Mouse (Mus musculus) activated CD4-positive, CD25-positive, alpha-beta regulatory T cell, adult 4 months (primary cell): ENCODE data around the gene Thada. TPM values are rescaled to one million over a fixed set of nuclear protein-coding genes. Genes with fewer than 3 reads are reported as not detected.
A peak's percentile ranks its signal among the peaks of the same experiment; 100 is the strongest.
"Not testable (repeated sequence)": the region's sequence is repeated elsewhere in the genome, so short reads cannot be mapped to it uniquely, and the experiment has no call there.

Source experiments
- ATAC-seq: one replicate; pipeline ENCODE4 v1.8.0; 2017
- polyA plus RNA-seq, 2 experiments: library from polyadenylated mRNA; unstranded; fragments of 100-300 nt; shearing (Covaris generic); gene quantifications; one replicate each; pipeline ENCODE4 v1.2.1; 2017

Gene Thada
- polyA plus RNA-seq, 2 experiments from 2014 or later = 53.7 to 64.8 TPM

DNA sequence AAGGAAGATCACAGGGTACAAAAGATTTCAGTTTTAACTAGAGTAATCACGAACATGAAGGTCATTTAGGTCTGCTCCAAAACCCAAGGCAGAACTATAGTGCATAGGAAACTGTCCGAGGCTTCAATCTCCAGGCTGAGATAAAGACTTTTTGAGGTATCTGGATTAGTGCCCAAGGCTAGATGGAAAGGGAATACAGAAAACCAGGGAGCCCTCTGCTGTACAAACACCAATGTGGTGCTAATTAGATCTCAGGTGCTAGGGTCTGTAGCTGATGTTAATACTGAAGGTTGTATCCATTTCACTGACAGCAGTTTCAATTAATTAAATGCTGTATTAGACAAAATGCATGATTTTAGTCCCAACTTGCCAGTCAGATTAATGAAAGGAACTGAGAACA lies 124.3 kb downstream of the Thada start:
- ATAC-seq = no peak

DNA sequence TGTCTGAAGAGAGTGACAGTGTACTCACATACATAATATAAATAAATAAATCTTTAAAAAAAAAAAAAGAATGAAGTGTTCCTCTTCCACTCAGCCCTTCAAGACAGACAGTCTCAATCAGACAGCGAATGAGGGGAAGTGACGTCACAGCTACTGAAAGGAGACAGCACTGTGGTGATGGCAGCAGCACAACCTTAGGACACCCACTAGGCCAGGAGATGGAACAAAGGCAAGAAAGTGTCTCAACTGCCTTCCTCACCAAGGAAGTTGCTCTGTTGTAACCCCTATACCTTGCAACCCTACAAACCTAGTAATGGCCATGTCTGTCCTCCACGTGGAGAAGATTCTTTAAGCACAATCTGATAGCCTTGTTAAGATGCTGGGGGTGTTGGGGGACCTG lies 125.4 kb downstream of the Thada start:
- no peak for ATAC-seq

DNA sequence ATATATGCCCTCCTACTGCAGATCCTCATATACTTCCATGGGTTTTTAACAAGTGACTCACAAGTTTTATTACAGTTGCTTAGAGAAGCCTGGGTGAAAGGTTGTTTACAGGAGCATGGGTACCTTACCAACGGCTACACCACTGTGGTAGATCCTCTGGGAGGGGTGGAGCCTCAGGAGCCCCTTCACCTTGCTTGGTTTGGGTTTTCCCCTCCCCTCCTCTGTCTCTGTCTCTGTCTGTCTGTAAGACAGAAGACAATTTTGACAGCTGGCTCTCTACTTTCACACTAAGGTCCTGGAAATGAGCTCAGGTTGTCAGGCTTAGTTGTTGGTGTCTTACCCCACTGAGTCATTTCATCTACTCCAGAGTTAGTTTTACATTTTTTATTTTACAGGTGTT lies 130.0 kb downstream of the Thada start:
- peak; percentile 11 for ATAC-seq

DNA sequence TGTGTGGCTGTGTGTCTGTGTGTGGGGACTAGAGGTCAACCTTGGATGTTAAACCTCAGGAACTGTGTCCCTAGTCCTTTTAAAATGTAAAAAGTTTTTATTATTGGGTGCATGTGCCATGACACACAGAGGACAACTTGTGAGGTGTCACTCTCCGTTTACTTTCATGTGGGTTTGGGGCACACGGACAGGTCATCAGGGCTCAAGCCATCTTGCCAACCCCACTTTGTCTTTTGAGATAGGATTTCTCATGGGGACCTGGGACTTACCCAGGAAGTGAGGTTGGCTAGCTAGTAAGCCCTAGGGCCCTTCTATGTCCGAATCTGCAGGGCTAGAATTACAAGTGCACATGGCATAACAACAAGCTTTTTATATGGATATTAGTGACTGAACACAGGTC lies 130.9 kb downstream of the Thada start:
- ATAC-seq = no peak

DNA sequence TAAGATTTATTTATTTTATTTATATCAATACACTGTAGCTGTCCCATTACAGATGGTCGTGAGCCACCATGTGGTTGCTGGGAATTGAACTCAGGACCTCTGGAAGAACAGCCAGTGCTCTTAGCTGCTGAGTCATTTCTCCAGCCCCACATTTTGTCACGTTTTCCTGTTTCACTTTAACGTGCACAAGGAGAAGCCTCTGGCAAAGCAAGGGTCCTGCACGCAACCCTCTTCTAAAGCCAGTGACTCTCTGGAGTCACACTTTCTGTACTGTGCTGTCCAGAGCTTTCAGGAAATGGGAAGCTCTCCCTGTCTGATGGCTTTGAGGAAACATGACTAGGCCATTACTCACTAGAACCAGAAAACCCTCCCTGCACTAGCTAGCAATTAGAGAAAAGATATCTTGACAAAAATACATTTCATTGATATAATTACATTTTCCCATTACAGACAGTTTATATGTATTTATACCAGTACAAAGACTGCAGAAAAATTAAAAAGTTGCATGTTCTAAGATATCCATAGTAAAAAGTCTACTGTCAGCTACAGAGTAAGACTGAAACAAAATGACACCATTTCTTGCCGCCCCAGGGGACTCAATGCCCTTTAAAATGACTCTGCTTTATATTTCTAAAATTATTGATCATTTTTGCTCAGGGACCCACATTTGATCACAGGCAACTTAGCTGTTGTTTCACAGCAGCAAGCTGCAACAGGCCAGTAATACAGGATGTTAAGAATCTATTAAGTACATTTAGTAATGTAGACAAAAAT lies 131.6 kb downstream of the Thada start:
- no peak for ATAC-seq

DNA sequence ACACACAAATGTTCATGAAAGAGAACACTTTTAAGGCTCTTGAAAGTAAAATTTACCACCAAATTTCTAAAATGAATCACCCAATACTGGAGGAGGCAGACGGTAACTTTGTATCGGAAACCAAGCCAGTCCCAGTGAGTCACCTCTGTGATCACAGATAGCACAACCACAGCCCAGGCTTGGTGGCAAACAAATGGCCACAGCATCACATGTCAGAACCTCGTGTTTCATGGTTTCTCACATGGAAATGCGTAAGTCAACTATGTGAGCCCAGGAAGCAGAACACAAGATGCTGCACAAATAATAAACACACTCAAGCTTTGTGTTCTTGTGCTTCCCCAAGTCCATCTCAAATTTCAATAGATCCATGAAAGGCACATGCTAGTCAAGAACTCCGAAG lies 133.1 kb downstream of the Thada start:
- ATAC-seq = peak; percentile 59

DNA sequence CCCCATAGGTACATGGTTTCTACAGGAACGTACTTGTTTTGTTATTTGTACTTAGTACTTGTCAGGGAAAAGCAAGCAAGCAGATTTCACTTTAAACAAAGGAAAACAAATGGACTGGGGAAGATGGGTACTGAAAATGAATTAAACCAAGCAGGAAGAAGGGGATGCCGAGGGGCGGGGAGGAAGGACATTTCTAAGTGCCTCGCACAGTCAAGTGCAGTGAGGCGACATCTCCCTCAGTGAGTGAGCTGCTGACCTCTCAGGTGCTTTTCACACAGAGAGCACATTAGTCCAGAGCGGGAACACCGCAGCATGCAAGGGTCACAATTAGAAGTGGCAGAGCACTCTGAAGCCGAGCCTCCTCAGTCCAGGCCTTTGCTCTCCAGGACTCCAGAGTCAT lies 135.0 kb downstream of the Thada start:
- no peak for ATAC-seq

DNA sequence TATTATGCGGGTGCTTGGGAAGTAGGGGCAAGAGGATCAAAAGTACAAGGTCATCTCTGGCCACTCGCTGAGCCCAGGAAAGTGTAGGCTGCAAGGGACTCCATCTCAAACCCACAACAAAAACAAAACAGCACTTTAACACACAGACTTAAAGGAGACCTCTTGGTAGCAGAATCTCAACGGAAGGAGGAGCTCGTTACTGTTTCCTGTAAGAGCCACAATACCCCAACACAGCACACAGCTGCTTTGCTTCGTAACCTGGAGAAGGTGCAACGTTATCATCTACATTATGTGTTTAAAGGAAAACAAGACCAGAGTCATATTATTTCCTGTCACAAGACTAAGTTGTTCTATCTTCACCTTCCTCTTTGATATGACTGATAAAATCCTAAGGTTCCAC lies 135.5 kb downstream of the Thada start:
- ATAC-seq = peak; percentile 62

DNA sequence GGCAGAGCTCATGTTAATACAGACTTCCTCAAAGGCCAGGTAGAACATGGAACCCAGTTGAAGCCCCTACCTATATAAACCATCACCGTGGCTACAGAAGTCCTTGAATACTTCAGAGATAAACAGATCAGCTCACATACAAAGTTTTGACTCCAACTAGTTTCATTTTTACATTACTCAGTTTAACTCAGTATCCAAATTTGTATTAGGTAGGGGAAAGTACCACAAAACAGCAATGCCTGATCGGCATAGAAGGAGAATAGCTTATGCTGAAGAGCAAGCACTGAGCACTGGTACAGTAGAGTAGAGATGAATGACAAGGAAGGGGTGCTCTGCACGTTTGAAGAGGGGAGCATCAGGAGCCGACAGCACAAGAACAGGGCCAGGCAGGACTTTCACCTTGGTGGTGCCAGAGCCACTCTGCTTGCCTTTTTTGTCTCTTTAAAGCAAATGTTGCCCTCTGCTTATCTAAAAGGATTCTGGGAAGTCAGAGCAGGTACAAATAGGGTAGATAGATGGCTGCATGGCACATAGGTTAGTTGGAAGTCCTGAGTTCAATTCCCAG lies 136.0 kb downstream of the Thada start:
- ATAC-seq = peak; percentile 40

DNA sequence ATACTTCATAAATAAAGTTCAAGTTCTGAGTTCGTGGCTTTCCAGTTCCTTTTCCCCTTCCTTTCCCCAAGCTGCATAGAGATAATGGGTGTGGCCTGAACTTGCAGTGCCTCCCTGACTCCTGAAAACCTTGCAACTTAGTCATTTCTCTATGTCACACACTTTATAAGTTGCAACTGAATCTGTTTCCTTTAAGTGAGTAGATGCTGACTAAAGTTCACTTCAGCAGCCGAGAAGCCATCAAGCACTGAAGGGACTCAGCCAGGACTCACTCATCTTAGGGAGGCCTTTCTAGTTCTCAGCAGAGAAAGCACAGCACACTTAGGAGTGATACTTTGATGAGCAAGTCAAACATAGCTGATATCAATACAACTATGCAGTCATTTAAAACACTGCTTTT lies 137.5 kb downstream of the Thada start:
- ATAC-seq = no peak

DNA sequence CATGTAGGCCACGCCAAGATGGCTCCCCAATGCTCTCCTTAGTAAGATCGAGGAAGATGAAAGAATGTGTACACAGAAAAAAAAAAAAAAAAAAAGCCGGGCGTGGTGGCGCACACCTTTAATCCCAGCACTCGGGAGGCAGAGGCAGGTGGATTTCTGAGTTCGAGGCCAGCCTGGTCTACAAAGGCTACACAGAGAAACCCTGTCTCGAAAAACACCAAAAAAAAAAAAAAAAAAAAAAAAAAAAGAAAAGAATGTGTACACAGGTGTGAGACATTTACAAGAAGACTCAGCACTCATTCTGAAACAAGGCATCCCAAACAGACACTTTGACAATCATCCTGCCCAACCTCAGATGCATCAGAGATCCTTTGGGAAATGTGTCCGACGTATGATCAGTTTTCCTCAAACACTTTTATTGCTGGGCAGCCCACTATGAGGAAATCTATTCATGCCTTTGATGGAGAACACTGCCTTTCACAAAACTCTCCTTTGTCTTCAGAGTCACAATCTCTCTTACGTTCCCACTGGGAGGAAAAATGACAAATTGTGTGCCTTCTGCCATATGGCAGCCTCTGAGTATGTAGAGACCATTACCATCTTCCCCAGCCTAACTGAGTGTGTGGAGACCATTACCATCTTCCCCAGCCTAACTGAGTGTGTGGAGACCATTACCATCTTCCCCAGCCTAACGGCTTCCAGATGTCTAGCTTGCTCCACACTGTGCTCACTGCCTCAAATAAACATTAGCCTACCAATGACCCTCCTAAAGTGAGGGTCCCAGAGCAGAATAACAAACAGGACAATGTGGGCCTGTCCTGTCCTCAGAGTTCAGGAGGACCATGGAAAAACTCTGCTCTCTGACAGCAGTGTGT lies 138.7 kb downstream of the Thada start:
- no peak for ATAC-seq

DNA sequence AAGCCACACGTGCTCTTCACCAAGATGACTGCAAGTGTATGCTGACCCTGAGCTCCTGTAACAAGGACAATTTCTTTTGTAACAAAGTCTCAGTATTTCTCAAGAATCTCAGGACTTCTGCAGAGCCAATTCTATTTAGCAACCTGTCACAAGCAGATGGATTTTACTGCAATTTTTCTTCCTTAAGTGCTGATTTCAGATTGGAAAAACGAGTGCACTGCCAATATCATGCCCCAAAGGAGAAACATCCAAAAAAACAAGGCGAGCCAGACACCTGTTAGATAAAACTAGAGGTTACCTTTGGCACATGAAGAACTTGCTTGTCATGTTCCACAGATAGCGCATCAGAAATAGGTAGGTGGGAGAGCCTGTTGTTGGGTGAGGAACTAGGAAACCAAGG lies 143.8 kb downstream of the Thada start:
- no peak for ATAC-seq

DNA sequence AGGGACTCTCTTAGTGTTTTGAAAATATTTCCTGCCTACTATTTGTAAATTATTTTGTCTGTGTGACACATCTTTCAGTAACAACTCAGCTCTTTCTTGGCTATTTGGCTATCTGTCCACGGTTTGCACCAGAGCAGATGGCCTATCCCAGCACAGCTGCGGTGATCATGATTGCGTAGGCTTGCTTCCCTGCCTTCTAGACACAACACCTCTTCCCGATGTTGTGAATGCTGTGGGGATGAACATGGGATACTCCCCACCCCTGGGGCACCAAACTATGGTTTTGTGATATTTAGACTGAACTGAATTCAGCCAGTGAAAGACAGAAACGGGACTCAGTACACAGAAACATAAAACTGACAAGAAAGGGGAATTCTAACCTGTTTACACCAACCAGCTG lies 144.7 kb downstream of the Thada start:
- ATAC-seq = no peak

DNA sequence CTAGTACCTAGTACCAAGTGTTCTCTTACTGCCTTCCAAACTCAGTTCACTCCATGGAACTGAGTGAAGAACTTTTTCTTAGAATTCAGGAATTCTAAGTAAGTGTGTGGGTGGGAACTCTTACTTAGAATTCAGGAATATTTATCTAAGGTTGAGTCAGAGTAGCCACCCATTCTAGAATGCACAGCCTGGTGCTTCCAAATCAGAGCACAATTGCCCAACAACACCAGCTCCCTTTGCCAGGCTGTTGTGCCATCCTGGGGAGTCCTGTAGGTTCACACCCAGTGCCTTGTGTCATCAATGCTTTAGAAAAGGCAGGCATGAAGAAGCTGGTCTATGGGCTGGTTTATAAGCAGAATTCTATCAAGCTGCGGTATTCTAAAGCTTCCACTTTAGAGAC lies 145.4 kb downstream of the Thada start:
- no peak for ATAC-seq

DNA sequence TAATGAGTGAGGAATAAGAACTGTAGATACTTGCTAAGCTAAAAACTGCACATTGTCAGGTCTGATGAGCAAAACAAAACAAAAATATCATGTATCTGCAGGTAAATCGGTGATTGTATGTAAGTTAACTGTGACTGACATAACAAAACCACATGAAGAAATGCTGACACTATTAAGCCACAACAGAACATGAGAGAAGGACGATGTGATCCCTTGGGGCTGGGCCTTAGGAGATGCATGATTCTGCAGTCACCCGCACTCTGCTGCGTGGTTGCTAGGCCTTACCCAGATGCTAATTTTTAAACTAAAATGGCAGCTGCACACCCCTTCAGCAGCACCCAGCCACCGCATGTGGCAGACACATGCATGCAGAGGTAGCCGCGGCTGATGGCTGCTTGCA lies 151.7 kb downstream of the Thada start:
- no peak for ATAC-seq

DNA sequence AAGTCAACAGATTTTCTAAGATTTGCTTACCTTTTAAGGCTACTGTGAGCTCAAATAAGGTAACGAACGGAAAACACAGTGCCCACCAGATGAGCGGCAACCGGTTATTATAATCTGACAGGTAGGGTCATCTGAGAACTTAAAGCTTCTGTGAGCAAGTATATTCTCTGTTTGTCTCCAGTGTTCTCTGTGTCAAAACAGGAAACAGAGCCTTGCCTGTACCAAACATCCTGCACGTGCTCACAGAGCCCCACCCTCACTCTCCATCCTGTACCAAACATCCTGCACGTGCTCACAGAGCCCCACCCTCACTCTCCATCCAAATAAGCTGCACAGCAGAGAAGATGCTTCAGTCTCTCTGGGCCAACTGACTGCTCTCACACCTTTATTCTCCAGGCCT lies 152.5 kb downstream of the Thada start:
- peak; percentile 99 for ATAC-seq

DNA sequence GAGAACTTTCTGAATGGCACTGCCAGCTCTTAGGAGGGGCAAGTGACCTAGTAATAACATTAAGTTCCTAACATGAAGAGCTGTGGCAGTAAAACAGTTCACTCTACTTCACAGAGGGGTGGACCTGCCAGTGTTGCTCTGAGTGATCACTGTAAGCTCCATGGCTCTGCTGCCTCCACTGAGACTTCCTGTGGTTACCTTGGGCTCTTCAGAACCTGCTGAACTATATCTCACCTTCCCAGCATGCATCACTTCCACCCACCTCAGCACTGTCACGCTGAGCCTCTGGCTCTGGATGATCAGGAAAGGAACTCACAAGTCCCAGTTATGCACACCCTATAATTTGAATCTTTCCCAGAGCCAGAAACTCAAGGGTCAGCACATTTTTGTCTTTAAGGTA lies 159.9 kb downstream of the Thada start:
- ATAC-seq = peak; percentile 95

DNA sequence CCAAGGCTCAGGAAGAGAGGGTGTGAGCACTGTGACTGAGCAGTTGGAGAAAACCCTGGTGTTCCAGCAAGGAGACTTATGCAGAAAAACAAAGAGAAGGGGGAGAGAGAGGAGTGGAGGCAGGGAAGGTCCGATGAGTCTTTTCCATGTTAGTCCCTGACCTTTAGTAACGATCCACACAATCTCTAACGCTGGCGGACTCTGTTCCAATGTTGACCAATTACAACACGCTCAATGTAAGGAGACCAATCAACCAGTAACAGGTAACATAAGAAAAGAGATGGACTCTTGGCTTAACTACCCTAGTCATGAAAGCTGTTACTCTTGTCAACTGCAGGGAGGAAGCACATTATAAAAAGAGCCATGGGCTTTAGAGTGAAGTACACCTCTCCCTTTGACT lies 160.9 kb downstream of the Thada start:
- ATAC-seq = no peak

DNA sequence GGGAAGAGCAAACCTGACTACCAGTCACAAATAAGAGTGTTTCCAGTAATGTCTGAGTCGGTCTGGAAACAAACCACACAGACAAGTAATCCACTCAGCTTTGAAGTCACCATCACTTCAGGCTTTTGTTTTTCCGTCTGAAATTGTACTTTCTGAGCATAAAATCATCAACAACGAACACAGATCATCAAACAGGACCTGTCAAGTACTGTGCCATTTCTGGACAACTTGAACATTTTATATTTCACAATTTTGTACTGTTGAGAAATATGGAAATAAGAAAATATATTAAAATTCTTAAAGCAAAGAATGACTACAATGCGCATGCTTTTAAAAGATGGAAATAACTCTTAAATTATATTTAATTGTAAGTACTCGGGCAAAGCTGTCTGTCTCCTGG lies 161.9 kb downstream of the Thada start:
- ATAC-seq = no peak

DNA sequence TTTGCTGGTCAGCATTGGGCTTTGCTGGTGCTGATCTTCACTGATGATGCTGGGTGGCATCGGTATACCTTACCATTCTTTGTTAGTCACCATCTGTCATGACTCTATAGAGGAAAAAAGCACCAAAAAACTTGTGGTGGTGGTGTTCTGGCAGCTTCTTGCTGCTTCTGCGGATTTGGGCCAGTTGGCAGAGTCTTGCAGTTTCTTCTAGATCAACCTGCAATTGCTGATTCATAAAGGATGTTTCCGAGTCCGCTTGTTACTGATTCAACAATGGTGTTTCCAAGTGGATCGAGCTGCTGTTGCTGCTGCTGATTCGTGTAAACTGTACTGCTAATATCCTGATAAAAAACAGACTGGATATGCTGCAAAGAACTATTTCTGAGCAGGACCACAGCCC lies 168.0 kb downstream of the Thada start:
- no peak for ATAC-seq

DNA sequence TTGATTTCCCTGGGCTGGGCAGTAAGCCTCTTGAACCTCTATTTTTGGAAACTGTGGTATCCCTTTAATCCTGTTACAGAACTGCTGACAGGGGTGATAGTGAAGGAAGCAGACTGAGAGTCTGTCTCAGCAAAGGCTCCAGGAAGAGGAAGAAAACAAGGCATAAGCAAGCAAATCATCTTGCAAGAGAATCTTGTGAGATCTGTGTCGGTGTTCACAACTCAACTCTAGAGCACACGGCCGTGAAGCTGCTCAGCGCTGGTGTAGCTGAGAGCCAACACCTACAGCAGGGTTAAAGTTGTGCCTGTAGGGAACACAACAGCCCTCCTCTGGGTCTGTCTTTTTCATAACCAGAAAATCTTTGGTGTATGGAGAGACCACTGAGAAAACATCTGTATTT lies 172.8 kb downstream of the Thada start:
- ATAC-seq = peak; percentile 57

DNA sequence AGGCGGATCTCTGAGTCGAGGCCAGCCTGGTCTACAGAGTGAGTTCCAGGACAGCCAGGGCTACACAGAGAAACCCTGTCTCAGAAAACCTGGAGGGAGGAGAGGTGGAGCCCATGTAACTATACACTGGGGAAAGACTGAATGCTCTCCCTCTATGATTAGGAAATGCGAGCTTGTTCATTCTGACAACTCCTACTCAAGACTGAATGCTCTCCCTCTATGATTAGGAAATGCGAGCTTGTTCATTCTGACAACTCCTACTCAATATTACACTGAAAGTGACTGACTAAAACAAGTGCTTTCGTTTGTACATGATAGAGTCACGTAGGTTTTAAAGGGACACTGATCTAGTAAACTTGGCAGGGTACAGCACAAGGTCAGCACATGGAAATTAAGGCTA lies 174.8 kb downstream of the Thada start:
- not testable (repeated sequence) for ATAC-seq

DNA sequence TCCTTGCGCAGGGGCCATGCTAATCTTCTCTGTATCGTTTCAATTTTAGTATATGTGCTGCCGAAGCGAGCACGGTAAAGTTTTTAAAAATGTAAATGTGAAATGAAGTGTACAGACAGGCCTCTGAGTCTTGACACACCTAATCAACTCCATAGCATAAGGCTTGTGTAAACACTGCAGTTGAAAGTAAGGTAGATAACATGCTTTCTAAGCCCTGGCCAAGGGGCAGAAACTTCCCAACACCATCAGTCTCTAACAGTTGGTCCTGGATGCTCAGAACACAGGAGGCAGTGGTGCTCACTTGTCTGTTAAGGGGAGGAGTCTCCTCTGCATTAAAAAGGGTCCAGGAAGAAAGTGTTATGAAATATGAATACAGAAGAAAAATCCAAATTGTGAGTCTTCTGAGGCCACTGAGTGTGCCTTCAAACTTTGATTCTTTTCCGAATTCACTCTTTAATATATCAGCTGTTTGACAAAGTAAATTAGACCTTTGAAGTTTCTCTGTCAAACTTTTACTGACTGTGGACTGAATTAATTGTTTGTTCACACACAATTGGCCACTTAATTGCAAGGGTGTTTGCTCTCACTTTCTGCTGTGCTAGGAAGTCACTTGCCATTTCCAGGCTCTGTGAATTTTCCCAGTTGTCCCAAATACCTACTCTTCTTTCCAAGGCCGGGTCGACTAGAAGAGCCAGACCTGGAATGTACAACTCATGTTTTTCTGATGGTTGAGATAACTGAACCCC lies 178.2 kb downstream of the Thada start:
- no peak for ATAC-seq
